Mouse (Mus musculus) heart, embryonic 16.5 days (tissue): ENCODE measurements around the gene Trp53inp2. TPM values are rescaled to one million over a fixed set of nuclear protein-coding genes. Genes with fewer than 3 reads are reported as not detected.
A peak's percentile ranks its signal among the peaks of the same experiment; 100 is the strongest.

Experiments used
- ATAC-seq: fragments of 200-750 bp; cut with Nextera tagmentation; replicated peaks from 2 replicates; pipeline ENCODE4 v1.8.0; 2017; ENCODE audit warnings: moderate number of reproducible peaks; ENCODE audit not compliant: insufficient read depth, low FRiP score; ENCODE audit errors: extremely low read depth
- H3K27ac ChIP-seq: fragments of 300-500 bp; sonication (generic); 2 replicates; pipeline ENCODE4 v1.5.1; 2014; ENCODE audit warnings: mild to moderate bottlenecking, low read length, control low read depth, moderate library complexity
- H3K27me3 ChIP-seq: fragments of 300-500 bp; sonication (generic); 2 replicates; pipeline ENCODE4 v1.6.1; 2014; ENCODE audit warnings: low read length, mixed read lengths; ENCODE audit not compliant: control insufficient read depth, insufficient read depth
- H3K36me3 ChIP-seq: fragments of 300-500 bp; sonication (generic); 2 replicates; pipeline ENCODE4 v1.6.1; 2014; ENCODE audit not compliant: control insufficient read depth, insufficient read depth
- H3K4me1 ChIP-seq: fragments of 300-500 bp; sonication (generic); 2 replicates; pipeline ENCODE4 v1.6.1; 2014; ENCODE audit warnings: low read length, mixed read lengths; ENCODE audit not compliant: control insufficient read depth, insufficient read depth
- H3K4me2 ChIP-seq: fragments of 300-500 bp; sonication (generic); 2 replicates; pipeline ENCODE4 v1.6.1; 2014; ENCODE audit warnings: low read depth, mild to moderate bottlenecking, control low read depth, low read length
- H3K4me3 ChIP-seq: fragments of 300-500 bp; sonication (generic); 2 replicates; pipeline ENCODE4 v1.5.1; 2014; ENCODE audit warnings: mild to moderate bottlenecking, control low read depth, low read length
- H3K9ac ChIP-seq: fragments of 300-500 bp; sonication (generic); 2 replicates; pipeline ENCODE4 v1.6.1; 2014; ENCODE audit warnings: low read length, control low read depth
- H3K9me3 ChIP-seq: fragments of 300-500 bp; sonication (generic); replicated peaks from 2 replicates; pipeline ENCODE4 v1.6.1; 2016; ENCODE audit warnings: low read length; ENCODE audit not compliant: control insufficient read depth
- WGBS: fragments of 180-500 bp; shearing (Covaris S2); extraction: QIAGEN DNeasy Blood & Tissue Kit; methylation state at CpG from one replicate; pipeline ENCODE4 v1.1.7; 2014; 5-methylcytosine and 5-hydroxymethylcytosine counted together
- microRNA counts: library from miRNA; unstranded; fragments of <30 nt; microRNA quantifications from one replicate; lab custom pipeline; 2016
- microRNA-seq: library from miRNA; unstranded; fragments of <30 nt; microRNA quantifications from one replicate; pipeline ENCODE4, GENCODE M21; 2017
- polyA plus RNA-seq: library from polyadenylated mRNA; unstranded; fragments of >200 nt; fragmentation: Nextera tagmentation; extraction: Ambion mirVana; gene quantifications from 2 replicates; pipeline ENCODE4 v1.2.1, GENCODE M21; 2015

The Trp53inp2 gene
- polyA plus RNA-seq, 1 experiment from 2014 or later, result 132 TPM

DNA sequence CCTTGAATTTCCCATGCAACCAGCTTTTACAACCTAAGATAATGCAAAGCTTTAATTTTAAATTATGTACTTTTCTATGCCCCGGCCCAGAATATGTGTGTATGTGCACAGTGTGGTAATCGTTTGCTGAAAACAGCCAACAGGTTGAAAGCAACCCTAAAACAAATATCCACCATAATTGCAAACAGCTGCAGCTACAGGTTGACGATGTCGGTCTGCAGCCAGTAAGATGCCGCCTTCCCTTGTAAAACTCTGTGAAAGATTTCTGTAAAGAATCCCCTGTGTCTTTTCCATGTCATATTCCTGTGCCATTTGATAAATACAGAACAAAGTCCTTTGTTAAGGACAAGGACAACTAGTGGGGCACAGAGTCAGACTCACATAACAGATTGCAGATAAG lies 13.7 kb downstream of the Trp53inp2 start:
- no peak for ATAC-seq
- peaks cover 10% of the 10 kb centered on the region for H3K4me1 ChIP-seq
- no peak overlapping the region for H3K9ac ChIP-seq
- H3K36me3 ChIP-seq, result peaks cover 28% of the 10 kb centered on the region
- peak overlapping the region; percentile 27; the same call in 1 of the 2 replicates for H3K27ac ChIP-seq
- no peaks in the 10 kb centered on the region for H3K9me3 ChIP-seq
- 85% methylated on average over 5 of the region's 5 CpGs for WGBS
- H3K4me2 ChIP-seq, result no peak overlapping the region
- no peak overlapping the region for H3K4me3 ChIP-seq
- H3K27me3 ChIP-seq, result no peaks in the 10 kb centered on the region

DNA sequence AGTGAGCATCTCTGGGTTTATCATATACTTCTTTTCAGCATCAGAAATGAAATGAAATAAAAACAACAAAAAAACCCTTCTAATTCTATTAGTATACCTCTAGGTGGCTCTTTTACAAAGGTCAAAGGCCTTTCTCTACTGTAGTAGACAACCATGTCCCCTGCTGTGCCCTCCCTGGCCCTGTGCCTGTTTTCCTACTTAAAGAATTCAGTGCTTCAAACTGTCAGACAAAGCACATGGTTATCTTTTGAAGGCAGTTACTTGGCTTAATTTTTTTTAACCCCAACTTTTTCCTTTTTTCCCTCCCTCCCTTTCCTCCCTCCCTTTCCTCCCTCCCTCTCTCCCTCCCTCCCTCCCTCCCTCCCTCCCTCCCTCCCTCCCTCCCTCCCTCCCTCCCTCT lies 19.4 kb downstream of the Trp53inp2 start:
- H3K9me3 ChIP-seq, result no peaks in the 10 kb centered on the region
- no peak overlapping the region for H3K4me2 ChIP-seq
- no peaks in the 10 kb centered on the region for H3K27me3 ChIP-seq
- peaks cover 10% of the 10 kb centered on the region for H3K4me1 ChIP-seq
- no peak overlapping the region; the same call in 1 of the 2 replicates for H3K27ac ChIP-seq
- H3K4me3 ChIP-seq, result no peak overlapping the region
- H3K36me3 ChIP-seq, result peaks cover 35% of the 10 kb centered on the region
- H3K9ac ChIP-seq, result no peak overlapping the region
- no peak for ATAC-seq

DNA sequence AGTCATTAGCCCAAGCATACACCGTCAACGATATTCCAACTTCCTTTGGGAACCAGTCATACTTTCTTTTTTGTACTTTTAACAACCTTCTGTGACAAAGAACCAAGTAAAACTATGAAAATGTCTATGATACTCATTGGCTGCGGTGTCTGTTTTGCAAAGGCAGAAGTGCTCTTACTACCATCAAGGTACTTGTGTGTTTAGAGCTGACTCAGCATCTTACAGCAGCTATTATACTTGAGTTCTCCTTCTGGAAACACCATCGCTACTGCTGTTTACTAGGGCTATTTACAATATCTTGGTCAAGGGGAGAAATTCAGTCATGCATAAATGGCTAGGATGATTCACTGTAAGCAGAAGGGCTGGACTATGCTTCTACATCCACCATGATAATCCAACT lies 21.1 kb downstream of the Trp53inp2 start:
- H3K27me3 ChIP-seq, result no peaks in the 10 kb centered on the region
- H3K4me1 ChIP-seq, result peaks cover 10% of the 10 kb centered on the region
- H3K36me3 ChIP-seq, result peaks cover 43% of the 10 kb centered on the region
- no peak for ATAC-seq
- no peaks in the 10 kb centered on the region for H3K9me3 ChIP-seq
- 95% methylated on average over 4 of the region's 4 CpGs for WGBS
- no peak overlapping the region for H3K4me3 ChIP-seq
- no peak overlapping the region for H3K4me2 ChIP-seq
- no peak overlapping the region for H3K9ac ChIP-seq
- H3K27ac ChIP-seq, result no peak overlapping the region

DNA sequence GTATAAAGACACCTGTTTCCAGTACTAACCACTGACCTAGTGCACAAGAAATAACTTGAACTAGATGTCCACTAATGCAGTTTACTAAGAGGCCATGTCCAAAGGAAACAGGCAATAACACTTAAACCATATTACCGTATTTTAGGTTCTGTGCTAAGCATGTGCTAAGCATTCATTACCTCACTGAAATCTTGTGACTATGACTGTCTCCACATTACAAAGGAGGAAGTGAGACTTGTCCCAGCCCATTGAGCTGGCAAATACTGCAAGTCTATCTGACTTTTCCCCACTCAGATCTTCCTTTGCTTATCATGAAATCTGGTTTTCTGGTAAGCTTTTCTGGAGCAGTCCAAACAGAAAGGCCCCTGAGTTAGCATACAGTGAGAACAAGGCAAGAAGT lies 23.8 kb downstream of the Trp53inp2 start:
- no peaks in the 10 kb centered on the region for H3K27me3 ChIP-seq
- H3K27ac ChIP-seq, result no peak overlapping the region; the same call in 1 of the 2 replicates
- peaks cover 10% of the 10 kb centered on the region for H3K4me1 ChIP-seq
- ATAC-seq, result no peak
- H3K4me3 ChIP-seq, result no peak overlapping the region
- WGBS, result 90% methylated on average over 1 of the region's 1 CpGs
- H3K36me3 ChIP-seq, result peaks cover 46% of the 10 kb centered on the region
- no peak overlapping the region for H3K9ac ChIP-seq
- H3K9me3 ChIP-seq, result no peaks in the 10 kb centered on the region
- no peak overlapping the region for H3K4me2 ChIP-seq

DNA sequence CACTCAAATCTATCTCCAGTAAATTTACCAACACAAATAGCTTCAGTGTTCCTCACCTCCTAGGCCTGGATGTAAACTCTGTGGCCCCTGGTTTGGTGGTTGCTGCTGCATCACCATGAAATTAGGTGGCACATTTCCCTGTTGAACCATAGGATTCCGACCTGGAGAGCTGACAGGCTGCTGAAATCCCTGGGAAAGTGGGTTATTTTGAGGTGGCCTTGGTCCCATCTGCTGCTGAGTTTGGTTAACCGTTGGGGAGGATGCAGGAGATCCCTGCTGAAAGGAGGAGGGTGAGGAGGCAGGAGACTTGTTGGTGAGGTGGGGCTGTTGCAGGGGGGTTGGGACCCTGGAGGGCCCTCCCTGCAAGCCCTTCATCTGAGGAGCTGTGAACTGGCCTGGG lies 40.1 kb downstream of the Trp53inp2 start:
- H3K27ac ChIP-seq, result no peak overlapping the region
- no peaks in the 10 kb centered on the region for H3K27me3 ChIP-seq
- H3K4me1 ChIP-seq, result no peaks in the 10 kb centered on the region
- no peak for ATAC-seq
- no peaks in the 10 kb centered on the region for H3K9me3 ChIP-seq
- H3K9ac ChIP-seq, result no peak overlapping the region
- H3K4me3 ChIP-seq, result no peak overlapping the region
- H3K36me3 ChIP-seq, result peaks cover 33% of the 10 kb centered on the region
- H3K4me2 ChIP-seq, result no peak overlapping the region
- WGBS, result 76% methylated on average over 2 of the region's 2 CpGs

DNA sequence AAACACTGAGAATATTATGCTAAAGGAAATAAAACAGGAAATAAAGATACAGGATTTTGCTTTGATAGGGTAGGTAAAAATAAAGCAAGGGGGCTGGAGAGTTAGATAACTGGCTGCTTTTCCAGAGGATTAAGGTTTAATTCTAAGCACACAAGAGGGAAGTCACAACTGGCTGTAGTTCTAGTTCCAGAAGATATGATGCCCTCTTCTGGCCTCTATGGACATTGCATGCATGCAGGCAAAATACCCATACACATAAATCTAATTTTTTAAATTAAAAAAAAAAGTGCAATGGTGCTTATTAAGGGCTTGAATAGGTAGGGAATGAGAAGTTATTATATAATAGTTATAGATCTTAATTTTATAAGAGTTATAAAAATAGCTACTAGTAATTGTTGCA lies 55.6 kb downstream of the Trp53inp2 start:
- Histone ChIP-seq H3K4me3 (no peak overlapping the region), H3K9me3 (no peaks in the 10 kb centered on the region), H3K27ac (no peak overlapping the region), H3K4me2 (no peak overlapping the region), H3K4me1 (no peaks in the 10 kb centered on the region), H3K9ac (no peak overlapping the region), H3K36me3 (peaks cover 33% of the 10 kb centered on the region), H3K27me3 (no peaks in the 10 kb centered on the region)
- ATAC-seq, result no peak

MicroRNAs within 50 kb of the gene (microRNA counts, 519-probe panel; counts per million panel counts)
- microRNA mmu-miR-695 (lab: Ali Mortazavi, UCI), result 2,386 counts per million, percentile 53 among the panel's probes with 10 or more counts

Small RNA genes lying within 50 kb of the gene (microRNA-seq; reads per million reads assigned to microRNA genes)
- gene Mir695, result not detected

Other genes with a start within 250 kb of the Trp53inp2 start
- 35.0 and 35.9 TPM in 2 replicates for gene Itch, start 247.6 kb upstream of the Trp53inp2 start, polyA plus RNA-seq
- 401 and 410 TPM in 2 replicates for gene Dynlrb1, start 144.5 kb upstream of the Trp53inp2 start, polyA plus RNA-seq
- gene Map1lc3a, start 104.8 kb upstream of the Trp53inp2 start, polyA plus RNA-seq, result 427 and 460 TPM in 2 replicates
- 56.5 and 59.2 TPM in 2 replicates for gene Pigu, start 23.6 kb upstream of the Trp53inp2 start, polyA plus RNA-seq
- gene Ncoa6, start 92.8 kb downstream of the Trp53inp2 start, polyA plus RNA-seq, result 11.4 and 13.1 TPM in 2 replicates
- 24.7 and 26.1 TPM in 2 replicates for gene Acss2, start 136.9 kb downstream of the Trp53inp2 start, polyA plus RNA-seq
- gene Ggt7, start 137.2 kb downstream of the Trp53inp2 start, polyA plus RNA-seq, result 1.2 and 2.1 TPM in 2 replicates
- 25.3 and 26.9 TPM in 2 replicates for gene Gss, start 211.8 kb downstream of the Trp53inp2 start, polyA plus RNA-seq
- gene Myh7b, start 230.2 kb downstream of the Trp53inp2 start, polyA plus RNA-seq, result 22.4 and 26.4 TPM in 2 replicates